Mouse (Mus musculus) forebrain, embryonic 11.5 days (tissue): ENCODE measurements around the gene Sardh. TPM values are rescaled to one million over a fixed set of nuclear protein-coding genes. Genes with fewer than 3 reads are reported as not detected.
A peak's percentile ranks its signal among the peaks of the same experiment; 100 is the strongest.

Experiments used
- ATAC-seq: fragments of 200-750 bp; cut with Nextera tagmentation; replicated peaks from 2 replicates; pipeline ENCODE4 v1.8.0; 2017; ENCODE audit warnings: moderate TSS enrichment; ENCODE audit not compliant: low FRiP score
- DNase-seq: peaks from one replicate; pipeline ENCODE4 v3.0.0-alpha.2; 2017; ENCODE audit warnings: low spot score
- H3K27ac ChIP-seq: fragments of 300-500 bp; sonication (generic); 2 replicates; pipeline ENCODE4 v1.5.1; 2014; ENCODE audit warnings: low read depth, low read length
- H3K27me3 ChIP-seq: fragments of 300-500 bp; sonication (generic); 2 replicates; pipeline ENCODE4 v1.6.1; 2014; ENCODE audit warnings: mild to moderate bottlenecking, low read length, mixed read lengths; ENCODE audit not compliant: control insufficient read depth, insufficient read depth
- H3K36me3 ChIP-seq: fragments of 300-500 bp; sonication (generic); 2 replicates; pipeline ENCODE4 v1.6.1; 2014; ENCODE audit warnings: mild to moderate bottlenecking, low read length, moderate library complexity, mixed read lengths; ENCODE audit not compliant: control insufficient read depth, insufficient read depth
- H3K4me1 ChIP-seq: fragments of 300-500 bp; sonication (generic); replicated peaks from 2 replicates; pipeline ENCODE4 v1.6.1; 2014; ENCODE audit warnings: low read length, mixed read lengths; ENCODE audit not compliant: control insufficient read depth, insufficient read depth
- H3K4me2 ChIP-seq: fragments of 300-500 bp; sonication (generic); 2 replicates; pipeline ENCODE4 v1.6.1; 2014; ENCODE audit warnings: low read depth, mild to moderate bottlenecking, low read length, moderate library complexity, mixed read lengths; ENCODE audit not compliant: severe bottlenecking
- H3K4me3 ChIP-seq: fragments of 300-500 bp; sonication (generic); 2 replicates; pipeline ENCODE4 v1.5.1; 2014; ENCODE audit warnings: low read depth, low read length
- H3K9ac ChIP-seq: fragments of 300-500 bp; sonication (generic); 2 replicates; pipeline ENCODE4 v1.6.1; 2014; ENCODE audit warnings: low read length
- H3K9me3 ChIP-seq: fragments of 300-500 bp; sonication (generic); 2 replicates; pipeline ENCODE4 v1.6.1; 2016; ENCODE audit warnings: low read length, mixed read lengths; ENCODE audit not compliant: control insufficient read depth
- WGBS: fragments of 180-500 bp; shearing (Covaris S2); extraction: QIAGEN DNeasy Blood & Tissue Kit; methylation state at CpG from one replicate; pipeline ENCODE4 v1.1.7; 2014; 5-methylcytosine and 5-hydroxymethylcytosine counted together
- polyA plus RNA-seq: library from polyadenylated mRNA; unstranded; fragments of >200 nt; fragmentation: Nextera tagmentation; extraction: Ambion mirVana; gene quantifications from 2 replicates; pipeline ENCODE4 v1.2.1, GENCODE M21; 2014

Gene Sardh
- polyA plus RNA-seq, 1 experiment from 2014 or later: 6.0 TPM

- H3K27me3 ChIP-seq: no peaks in the 10 kb centered on the region
- H3K36me3 ChIP-seq: no peaks in the 10 kb centered on the region
- 71% methylated on average over 10 of the region's 10 CpGs for WGBS
- H3K9ac ChIP-seq: no peak overlapping the region
- no peak overlapping the region for H3K4me3 ChIP-seq
- H3K4me1 ChIP-seq: no peaks in the 10 kb centered on the region
- no peaks in the 10 kb centered on the region for H3K9me3 ChIP-seq
- no peak for ATAC-seq
- H3K27ac ChIP-seq: no peak overlapping the region
- H3K4me2 ChIP-seq: no peak overlapping the region
- DNase-seq: no peak
These were observed 93.5 kb downstream of the Sardh start for GRCm38 (mm10) chr2:27154466-27155185.

- H3K9ac ChIP-seq: no peak overlapping the region
- H3K9me3 ChIP-seq: no peaks in the 10 kb centered on the region
- H3K36me3 ChIP-seq: no peaks in the 10 kb centered on the region
- no peak overlapping the region for H3K4me3 ChIP-seq
- H3K4me1 ChIP-seq: no peaks in the 10 kb centered on the region
- no peak overlapping the region for H3K27ac ChIP-seq
- ATAC-seq (no peak), DNase-seq (no peak)
- no peaks in the 10 kb centered on the region for H3K27me3 ChIP-seq
- no peak overlapping the region for H3K4me2 ChIP-seq
- 12% methylated on average over 2 of the region's 2 CpGs for WGBS
These were observed 98.7 kb downstream of the Sardh start for GRCm38 (mm10) chr2:27149457-27149856.

- Histone ChIP-seq H3K4me3 (no peak overlapping the region), H3K4me2 (no peak overlapping the region), H3K9me3 (no peaks in the 10 kb centered on the region), H3K4me1 (0 out of 2 replicates have a peak, but pooled peaks cover 3% of the 10 kb centered on the region), H3K27me3 (peaks cover 7% of the 10 kb centered on the region), H3K9ac (no peak overlapping the region), H3K36me3 (no peaks in the 10 kb centered on the region), H3K27ac (no peak overlapping the region)
- ATAC-seq: no peak
- no peak for DNase-seq
- WGBS: 84% methylated on average over 6 of the region's 6 CpGs
These were observed 101.3 kb downstream of the Sardh start for GRCm38 (mm10) chr2:27146840-27147239.

GRCm38 (mm10) chr2:27144957-27145356 lies 103.2 kb downstream of the Sardh start:
- Histone ChIP-seq H3K4me3 (no peak overlapping the region), H3K9me3 (no peaks in the 10 kb centered on the region), H3K9ac (no peak overlapping the region), H3K27me3 (peaks cover 9% of the 10 kb centered on the region), H3K27ac (no peak overlapping the region), H3K4me2 (no peak overlapping the region), H3K4me1 (0 out of 2 replicates have a peak, but pooled peaks cover 4% of the 10 kb centered on the region), H3K36me3 (no peaks in the 10 kb centered on the region)
- WGBS: 76% methylated on average over 2 of the region's 2 CpGs
- ATAC-seq: no peak
- DNase-seq: no peak

GRCm38 (mm10) chr2:27141950-27142693 lies 106.0 kb downstream of the Sardh start, which contains the start of gene Fam163b:
TSS of gene Fam163b (minus strand) at chr2:27142491.
- no peak within 1 kb of the TSS for H3K27ac ChIP-seq

More at GRCm38 (mm10) chr2:27141950-27142693, 106.0 kb downstream of the Sardh start, which contains the start of gene Fam163b:
- Histone ChIP-seq H3K9ac (no peak within 1 kb of the TSS), H3K27me3 (peaks cover 9% of the 10 kb centered on the region), H3K9me3 (no peaks in the 10 kb centered on the region), H3K36me3 (no peaks in the 10 kb centered on the region), H3K4me2 (peak within 1 kb of the TSS; percentile 60), H3K4me3 (peak within 1 kb of the TSS; percentile 28), H3K4me1 (0 out of 2 replicates have a peak, but pooled peaks cover 4% of the 10 kb centered on the region)
- 1% methylated on average over 55 of the region's 62 CpGs for WGBS
- no peak for ATAC-seq
- peak; percentile 76 for DNase-seq

Other genes starting within 250 kb of the Sardh start
- gene Cacfd1, start 238.4 kb downstream of the Sardh start, polyA plus RNA-seq: 103 and 109 TPM in 2 replicates
- 1.3 and 2.2 TPM in 2 replicates for gene Slc2a6, start 220.3 kb downstream of the Sardh start, polyA plus RNA-seq
- not detected in 2 replicates for gene Mymk, start 176.2 kb downstream of the Sardh start, polyA plus RNA-seq
- gene Adamtsl2, start 169.0 kb downstream of the Sardh start, polyA plus RNA-seq: 4.0 and 4.4 TPM in 2 replicates
- gene Fam163b, start 105.8 kb downstream of the Sardh start, polyA plus RNA-seq: 0.09 TPM in 1 of 2 replicates, not detected in the other
- gene Dbh, start 83.1 kb downstream of the Sardh start, polyA plus RNA-seq: not detected in 2 replicates
- gene Vav2, start 178.7 kb upstream of the Sardh start, polyA plus RNA-seq: 12.7 and 15.7 TPM in 2 replicates
- gene Brd3os, start 194.0 kb upstream of the Sardh start, polyA plus RNA-seq: 14.4 and 16.0 TPM in 2 replicates